Mouse (Mus musculus) embryo, embryonic 10.5 days (tissue): ENCODE results near the gene Srpk2.
"Not testable (repeated sequence)": the region's sequence is repeated elsewhere in the genome, so short reads cannot be mapped to it uniquely, and the experiment has no call there.

Experiments
- DNase-seq: peaks from one replicate; pipeline ENCODE4 v3.0.0-alpha.2; 2015; ENCODE audit warnings: low spot score

Gene Srpk2

DNA sequence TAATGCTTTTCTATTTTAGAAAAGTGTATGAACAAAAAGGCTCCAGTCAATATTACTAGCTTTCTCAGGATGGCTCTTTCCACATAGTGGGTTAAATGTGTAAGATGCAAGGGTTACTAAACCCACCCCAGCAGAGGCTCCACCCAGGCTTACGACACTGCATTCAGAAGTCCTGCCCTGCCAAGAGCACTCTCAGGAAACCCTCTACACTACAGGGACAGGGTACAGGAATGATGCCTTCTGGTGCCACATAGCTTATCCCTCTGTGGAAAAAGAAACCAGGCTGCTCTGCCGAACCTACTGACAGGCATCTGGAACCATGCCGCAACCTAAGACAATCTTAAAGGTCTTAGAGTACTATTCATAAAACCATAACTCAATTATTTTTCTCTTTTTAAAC, 71.6 kb downstream of the Srpk2 start:
- DNase-seq: no peak

DNA sequence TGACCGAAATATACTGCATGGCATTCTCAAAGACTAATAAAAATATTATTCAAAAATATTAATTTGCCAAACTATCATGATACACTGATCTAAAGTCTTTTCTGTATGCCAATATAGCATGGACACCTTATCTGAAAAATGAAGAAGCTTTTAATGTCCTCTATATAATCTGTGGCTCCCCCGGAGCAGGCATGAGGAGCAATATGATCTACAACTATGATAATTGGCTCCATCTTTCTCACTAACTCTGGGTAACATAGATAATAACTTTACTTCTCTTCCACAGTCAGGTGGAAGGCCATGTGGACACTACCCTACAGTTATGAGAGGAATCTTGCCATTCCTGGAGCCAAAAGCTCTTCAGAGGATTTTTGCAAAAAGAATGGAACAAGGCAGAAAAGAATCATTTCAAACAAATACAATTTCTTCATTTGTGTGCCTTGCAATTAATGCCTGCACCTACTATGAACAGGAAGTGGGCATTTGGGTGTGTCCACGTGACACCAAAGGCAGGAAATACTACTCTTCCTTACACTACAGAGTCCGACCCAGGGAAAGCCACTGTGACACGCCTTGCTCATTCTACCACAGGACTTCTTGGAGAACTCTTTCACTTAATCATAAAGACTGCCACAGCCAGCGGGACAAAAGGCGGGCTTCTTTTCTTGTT, 80.2 kb downstream of the Srpk2 start:
- no peak for DNase-seq

DNA sequence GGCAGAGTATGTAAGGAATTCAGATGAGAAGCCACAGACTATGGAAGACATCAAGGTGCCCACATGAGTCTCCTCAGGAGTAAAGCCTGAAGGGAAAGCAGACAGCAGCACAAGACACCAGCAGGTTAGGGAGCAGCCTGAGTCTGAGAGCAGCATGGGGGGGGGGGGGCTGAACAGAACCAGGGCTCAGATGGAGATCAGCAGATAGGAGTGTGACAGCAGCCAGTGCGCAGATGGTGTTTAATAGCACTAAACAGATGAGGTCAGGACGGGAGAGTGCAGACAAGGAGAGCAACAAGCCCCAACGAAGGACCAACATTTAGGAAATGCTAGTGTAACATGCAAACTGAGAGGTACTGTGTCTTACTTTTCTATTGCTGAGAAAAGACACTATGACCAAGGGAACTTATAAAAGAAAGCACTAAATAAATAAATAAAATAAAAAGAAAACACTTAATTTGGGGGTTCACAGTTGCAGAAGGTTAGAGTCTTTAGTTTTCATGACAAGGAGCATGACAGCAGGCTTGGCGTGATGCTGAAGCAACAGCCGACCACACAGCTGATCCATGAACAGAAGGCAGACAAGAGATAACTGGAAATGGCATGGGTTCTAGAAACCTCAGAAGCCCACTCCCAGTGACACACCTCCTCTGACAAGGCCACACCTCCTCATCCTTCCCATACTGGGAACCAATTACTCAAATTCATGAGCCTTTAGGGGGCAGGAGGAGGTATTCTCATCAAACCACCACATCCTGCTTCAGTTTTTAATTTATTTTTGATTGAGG, 84.5 kb downstream of the Srpk2 start:
- no peak for DNase-seq

DNA sequence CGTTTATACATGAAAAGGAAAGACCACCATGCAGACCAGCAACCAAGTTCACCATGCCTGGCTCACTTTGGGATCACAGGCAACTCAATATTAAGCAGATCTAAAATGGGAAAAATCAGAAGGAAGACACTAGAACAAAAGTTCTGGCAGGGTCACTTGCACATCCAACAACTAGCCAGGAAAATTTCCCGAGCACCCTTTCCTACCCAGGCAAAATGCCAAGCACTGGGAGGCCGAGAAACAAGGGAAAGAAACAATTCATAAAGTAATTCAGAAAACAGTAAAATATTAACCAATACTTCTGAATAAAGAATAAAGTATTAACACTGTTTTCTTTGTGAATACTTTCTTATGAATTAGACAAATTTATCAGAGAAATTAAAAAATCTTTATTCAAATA, 85.2 kb downstream of the Srpk2 start:
- no peak for DNase-seq

GRCm38 (mm10) chr5:23598491-23598890, 85.9 kb downstream of the Srpk2 start:
- DNase-seq: no peak

- no peak for DNase-seq
These were observed 86.4 kb downstream of the Srpk2 start for GRCm38 (mm10) chr5:23597999-23598398.

- no peak for DNase-seq
These were observed 87.1 kb downstream of the Srpk2 start for GRCm38 (mm10) chr5:23597260-23597864.

GRCm38 (mm10) chr5:23596326-23596965, 88.0 kb downstream of the Srpk2 start:
- no peak for DNase-seq

DNA sequence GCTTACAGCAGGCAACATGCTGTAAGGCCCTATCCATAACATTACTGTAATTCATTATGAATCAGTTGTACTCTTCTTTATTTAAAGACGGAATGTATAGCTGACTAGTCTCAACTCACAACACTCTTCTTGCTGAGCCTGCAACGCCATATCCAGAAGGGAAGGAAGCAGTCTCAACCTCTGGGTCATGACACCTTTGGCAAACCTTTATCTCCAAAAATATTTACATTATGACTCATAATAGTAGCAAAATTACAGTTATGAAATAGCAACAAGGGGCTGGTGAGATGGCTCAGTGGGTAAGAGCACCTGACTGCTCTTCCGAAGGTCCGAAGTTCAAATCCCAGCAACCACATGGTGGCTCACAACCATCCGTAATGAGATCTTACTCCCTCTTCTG, 94.1 kb downstream of the Srpk2 start:
- not testable (repeated sequence) for DNase-seq

DNA sequence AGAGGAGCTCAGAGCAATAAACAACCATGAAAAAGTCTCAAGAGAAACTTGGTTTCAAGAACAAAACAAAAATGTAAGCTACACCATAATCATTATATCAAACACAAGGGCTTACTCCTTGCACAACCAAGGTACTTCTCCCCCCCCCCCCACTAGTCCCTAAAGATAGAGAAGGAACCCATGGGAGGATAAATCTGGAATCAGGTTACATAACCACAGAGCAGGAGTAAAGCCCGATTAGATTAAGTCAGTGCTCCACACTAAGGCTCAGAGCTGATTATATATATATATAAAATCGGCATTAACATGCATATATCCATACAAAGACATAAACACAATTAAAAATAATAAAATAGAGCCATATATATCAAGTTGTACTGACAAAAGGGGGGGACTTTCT, 96.8 kb downstream of the Srpk2 start:
- no peak for DNase-seq

- DNase-seq: no peak
These were observed 97.6 kb downstream of the Srpk2 start for GRCm38 (mm10) chr5:23586531-23587453.

DNA sequence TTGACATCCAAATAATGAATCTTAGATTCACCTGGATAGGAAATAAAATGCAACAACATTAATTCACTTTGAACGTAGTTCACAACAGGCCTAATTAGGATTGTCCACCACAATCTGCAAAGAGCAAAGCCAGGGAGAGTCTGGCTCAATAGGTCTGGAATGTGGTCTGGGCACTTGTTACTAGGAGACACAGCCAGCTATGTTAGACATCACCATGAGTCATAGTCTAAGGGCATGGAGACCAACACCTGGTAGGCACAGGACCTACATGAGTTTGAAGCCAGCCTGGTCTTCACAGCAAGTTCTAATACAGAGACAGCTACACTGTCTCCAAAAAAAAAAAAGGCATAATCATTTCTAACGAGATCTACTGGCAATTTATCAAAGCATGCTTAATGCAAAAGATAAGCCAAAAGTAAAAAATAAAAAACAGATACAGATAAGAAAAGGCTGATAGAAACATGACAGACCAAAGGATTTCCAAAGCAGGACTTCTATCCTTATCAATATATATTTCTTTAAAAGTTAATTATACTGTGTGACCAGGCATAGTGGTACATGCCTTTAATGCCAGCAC, 102.8 kb downstream of the Srpk2 start:
- no peak for DNase-seq

- DNase-seq: no peak
These were observed 105.1 kb downstream of the Srpk2 start for GRCm38 (mm10) chr5:23579120-23579880.

DNA sequence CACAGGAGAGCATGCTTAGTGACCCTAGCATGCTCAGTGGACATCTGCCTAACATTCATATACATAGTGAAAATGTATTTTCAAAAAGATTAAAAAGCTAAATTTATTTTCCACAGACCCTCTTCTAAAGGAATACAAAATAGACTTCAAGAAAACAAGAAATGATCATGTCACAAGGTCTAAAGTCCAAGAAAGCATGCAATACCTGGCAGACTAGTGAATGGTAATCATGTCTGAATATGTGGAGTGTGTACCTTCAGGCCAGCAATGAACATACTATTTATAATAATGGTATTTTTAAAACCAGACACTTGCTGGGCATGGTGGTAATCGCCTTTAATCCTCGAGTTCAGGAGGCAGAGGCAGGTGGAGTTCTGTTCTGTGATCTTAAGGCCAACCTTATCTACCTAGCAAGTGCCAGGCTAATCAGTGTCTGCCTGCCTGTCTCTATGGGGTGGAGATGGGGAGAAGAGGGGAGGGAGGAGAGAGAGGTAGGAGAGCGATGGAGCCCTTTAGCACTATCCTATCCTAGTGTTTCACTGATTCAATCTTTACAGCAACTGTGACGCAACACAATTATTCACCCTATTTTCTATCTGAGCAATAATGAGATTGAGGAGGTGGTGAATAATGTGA, 106.0 kb downstream of the Srpk2 start:
- DNase-seq: no peak

DNA sequence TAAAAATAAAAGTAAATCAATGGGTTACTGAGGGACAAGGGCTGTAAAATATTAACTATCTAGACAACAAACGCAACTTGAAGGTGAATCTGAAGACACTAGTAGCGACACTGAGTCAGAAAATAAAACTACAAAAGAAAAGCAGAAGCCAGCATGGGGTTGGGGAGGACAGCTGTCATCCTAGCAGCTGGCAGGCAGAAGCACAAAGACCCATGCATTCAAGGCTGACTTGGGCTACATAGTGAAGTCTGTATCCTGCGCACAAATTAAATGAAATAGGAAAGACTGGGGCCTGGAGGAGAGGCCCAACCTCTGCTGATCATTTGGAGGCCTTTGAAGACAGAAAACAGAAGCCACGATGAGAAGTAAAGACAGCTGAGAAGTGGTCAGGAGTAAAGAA, 106.6 kb downstream of the Srpk2 start:
- DNase-seq: peak; percentile 29

DNA sequence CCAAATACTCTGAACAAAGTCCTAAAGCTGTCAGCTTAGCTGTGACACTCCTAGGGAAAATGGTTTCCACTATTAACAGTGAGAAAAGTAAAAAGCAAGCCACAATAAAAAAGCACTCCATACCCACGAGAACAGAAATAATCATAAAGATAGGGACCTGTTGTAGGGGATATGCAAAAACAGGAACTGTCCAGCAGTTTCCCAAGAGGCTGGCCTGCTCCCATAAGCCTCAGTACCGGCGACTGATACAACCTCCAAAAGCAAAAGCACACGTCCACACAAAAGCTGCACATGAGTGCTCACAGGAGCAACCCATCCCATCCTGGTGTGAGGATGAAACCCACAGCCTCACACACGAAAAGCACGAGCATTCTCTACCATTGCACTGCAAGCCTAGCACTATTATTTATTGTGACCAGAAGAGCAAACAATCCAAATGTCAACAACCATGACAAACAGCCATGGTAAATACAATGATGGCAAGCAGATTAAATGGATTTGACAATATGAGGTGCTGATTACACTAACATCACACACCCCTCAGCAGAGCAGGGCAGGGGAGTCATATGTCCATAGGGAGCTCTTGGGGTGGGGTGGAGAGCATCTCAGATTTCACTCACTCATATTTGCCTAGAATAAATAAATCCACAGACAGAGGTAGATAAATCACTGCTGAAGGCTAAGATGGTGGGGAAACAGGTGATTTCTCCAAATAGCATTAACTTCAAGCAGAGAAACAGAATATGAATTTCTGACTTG, 107.9 kb downstream of the Srpk2 start:
- no peak for DNase-seq

DNA sequence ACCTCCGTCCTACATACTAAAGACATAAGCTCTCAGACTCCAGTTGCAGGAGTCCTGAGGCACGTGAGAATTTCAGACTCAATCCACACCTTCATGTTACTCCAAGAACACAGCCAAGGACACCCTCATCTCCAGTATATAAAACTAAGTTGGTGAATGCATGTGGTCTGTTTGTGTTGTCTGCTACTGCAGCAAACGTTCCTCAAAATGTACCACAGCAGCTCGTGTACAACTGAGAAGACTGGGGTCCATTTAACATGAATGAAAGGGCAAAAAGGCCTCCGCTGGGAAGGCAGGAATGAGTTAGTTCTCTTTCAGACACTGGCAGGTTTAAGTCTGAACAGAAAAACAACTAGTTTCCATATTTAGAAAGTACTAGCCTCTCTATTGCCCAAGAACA, 110.5 kb downstream of the Srpk2 start:
- no peak for DNase-seq

DNA sequence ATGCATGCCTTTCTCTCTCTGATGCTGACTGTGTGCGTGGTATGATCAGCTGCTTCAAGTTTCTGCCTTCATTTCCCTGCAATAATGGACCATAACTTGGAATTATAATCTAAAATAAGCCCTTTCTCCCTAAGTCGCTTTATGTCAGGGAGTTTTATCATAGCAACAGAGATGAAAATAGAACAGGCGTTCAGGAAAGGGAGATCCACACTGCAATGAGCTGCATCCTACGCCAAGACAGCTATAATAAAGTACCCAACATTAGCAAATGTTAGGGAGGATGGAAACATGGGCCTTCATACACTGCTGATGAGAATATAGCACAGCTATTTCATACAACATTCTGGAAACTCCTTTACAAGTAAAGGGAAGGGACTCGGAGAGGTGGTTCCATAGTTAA, 116.2 kb downstream of the Srpk2 start:
- no peak for DNase-seq

DNA sequence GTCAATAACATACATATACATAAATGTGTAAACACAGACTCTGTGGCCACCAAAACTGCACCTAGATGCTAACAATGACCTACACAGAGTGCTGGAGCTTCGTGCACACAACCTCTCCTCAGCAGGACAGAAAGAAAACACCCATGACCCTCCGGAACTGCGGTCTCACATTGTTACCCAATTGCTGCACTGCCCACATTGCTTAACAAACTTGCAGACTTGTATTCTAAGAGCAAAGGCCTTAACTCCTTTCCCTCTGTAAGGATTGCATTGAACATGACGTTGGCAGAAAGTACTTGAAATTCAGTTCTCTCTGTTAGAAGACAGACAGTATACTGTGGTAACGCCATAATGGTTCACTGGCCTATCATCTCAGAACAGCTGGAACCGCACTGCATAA, 118.0 kb downstream of the Srpk2 start:
- DNase-seq: no peak
